Mouse (Mus musculus) MEL (cell line): ENCODE results near the gene Esyt2. TPM values are rescaled to one million over a fixed set of nuclear protein-coding genes. Genes with fewer than 3 reads are reported as not detected.

ENCODE experiments used
- DNase-seq: peaks from one replicate; pipeline ENCODE4 v3.0.0; 2011; ENCODE audit warnings: low read depth, low spot score
- H3K27ac ChIP-seq: 2 replicates; pipeline ENCODE4 v1.5.1; 2012; ENCODE audit warnings: low read depth, mild to moderate bottlenecking, control low read depth, low read length, moderate library complexity; ENCODE audit not compliant: control insufficient read depth
- H3K27me3 ChIP-seq, 2 experiments: fragments of 150-350 bp in 1 of 2; sonication (generic) in 1 of 2; 2 replicates each; pipeline ENCODE4 v1.6.1; 2012; ENCODE audit warnings: low read length in 2 of 2, mild to moderate bottlenecking in 2 of 2, improper control_type of control experiment in 1 of 2, moderate library complexity in 1 of 2; ENCODE audit not compliant: insufficient read depth in 2 of 2, control insufficient read depth in 1 of 2
- H3K36me3 ChIP-seq, 2 experiments: 2 replicates each; pipeline ENCODE4 v1.6.1; 2012 to 2014; ENCODE audit warnings: low read length in 2 of 2, improper control_type of control experiment in 1 of 2, inconsistent platforms in 1 of 2, mild to moderate bottlenecking in 1 of 2; ENCODE audit not compliant: insufficient read depth in 2 of 2, control insufficient read depth in 1 of 2
- H3K4me1 ChIP-seq, 2 experiments: fragments of 150-350 bp in 1 of 2; sonication (generic) in 1 of 2; 2 replicates each; pipeline ENCODE4 v1.6.1; 2012; ENCODE audit warnings: low read length in 2 of 2, improper control_type of control experiment in 1 of 2, mild to moderate bottlenecking in 1 of 2; ENCODE audit not compliant: insufficient read depth in 2 of 2, control insufficient read depth in 1 of 2
- H3K4me3 ChIP-seq, 2 experiments: fragments of 150-350 bp in 1 of 2; sonication (generic) in 1 of 2; 2 replicates each; pipeline ENCODE4 v1.5.1; 2012; ENCODE audit warnings: low read depth in 2 of 2, low read length in 2 of 2, mild to moderate bottlenecking in 2 of 2, moderate library complexity in 2 of 2, control low read depth in 1 of 2, improper control_type of control experiment in 1 of 2; ENCODE audit not compliant: control insufficient read depth in 1 of 2, insufficient read depth in 1 of 2
- H3K79me2 ChIP-seq: 2 replicates; pipeline ENCODE4 v1.6.1; 2012; ENCODE audit warnings: mild to moderate bottlenecking, low read length, moderate library complexity; ENCODE audit not compliant: control insufficient read depth, poor library complexity, insufficient read depth
- H3K9ac ChIP-seq: 2 replicates; pipeline ENCODE4 v1.6.1; 2012; ENCODE audit warnings: low read depth, mild to moderate bottlenecking, control low read depth, low read length, moderate library complexity; ENCODE audit not compliant: control insufficient read depth, poor library complexity, severe bottlenecking
- H3K9me3 ChIP-seq: fragments of 150-350 bp; sonication (generic); replicated peaks from 2 replicates; pipeline ENCODE4 v1.6.1; 2012; ENCODE audit warnings: mild to moderate bottlenecking, low read length, improper control_type of control experiment, moderate library complexity; ENCODE audit not compliant: insufficient read depth
- CTCF ChIP-seq, 3 experiments: IDR thresholded peaks in 2 of 3; conservative IDR thresholded peaks in 1 of 3; 2 replicates each; pipeline ENCODE4 v1.5.1; 2011 to 2012; ENCODE audit warnings: low read length in 3 of 3, low read depth in 2 of 3, mild to moderate bottlenecking in 2 of 3, improper control_type of control experiment in 1 of 3, inconsistent platforms in 1 of 3, mixed read lengths in 1 of 3, moderate library complexity in 1 of 3; ENCODE audit not compliant: control insufficient read depth in 1 of 3, insufficient read depth in 1 of 3, poor library complexity in 1 of 3, severe bottlenecking in 1 of 3
- GABPA ChIP-seq: IDR thresholded peaks from 2 replicates; pipeline ENCODE4 v1.6.1; 2012; ENCODE audit warnings: low read depth, mild to moderate bottlenecking, inconsistent platforms, low read length, improper control_type of control experiment, moderate library complexity
- GATA1 ChIP-seq: IDR thresholded peaks from 2 replicates; pipeline ENCODE4 v1.6.1; 2011; ENCODE audit warnings: low read depth, low read length, improper control_type of control experiment
- MAFK ChIP-seq: IDR thresholded peaks from 2 replicates; pipeline ENCODE4 v1.6.1; 2011; ENCODE audit warnings: low read depth, mild to moderate bottlenecking, low read length, improper control_type of control experiment, borderline replicate concordance
- MAX ChIP-seq: IDR thresholded peaks from 2 replicates; pipeline ENCODE4 v1.6.1; 2011; ENCODE audit warnings: low read length, improper control_type of control experiment
- MAZ ChIP-seq: IDR thresholded peaks from 2 replicates; pipeline ENCODE4 v1.6.1; 2012; ENCODE audit warnings: low read depth, mild to moderate bottlenecking, inconsistent platforms, low read length, improper control_type of control experiment
- MEF2A ChIP-seq: IDR thresholded peaks from 2 replicates; pipeline ENCODE4 v1.6.1; 2014; ENCODE audit warnings: low read depth, mild to moderate bottlenecking, inconsistent platforms, low read length, improper control_type of control experiment; ENCODE audit not compliant: poor library complexity, insufficient replicate concordance, severe bottlenecking; ENCODE audit errors: extremely low read depth
- NELFE ChIP-seq: IDR thresholded peaks from 2 replicates; pipeline ENCODE4 v1.6.1; 2011; ENCODE audit warnings: low read depth, low read length, improper control_type of control experiment
- NRF1 ChIP-seq: IDR thresholded peaks from 2 replicates; pipeline ENCODE4 v1.6.1; 2014; ENCODE audit warnings: low read depth, mild to moderate bottlenecking, inconsistent platforms, low read length, improper control_type of control experiment, moderate library complexity; ENCODE audit not compliant: poor library complexity, insufficient read depth, severe bottlenecking
- POLR2A ChIP-seq, 2 experiments: IDR thresholded peaks; 2 replicates each; pipeline ENCODE4 v1.6.1; 2011 to 2012; ENCODE audit warnings: low read length in 2 of 2, mild to moderate bottlenecking in 2 of 2, control low read depth in 1 of 2, improper control_type of control experiment in 1 of 2, low read depth in 1 of 2, moderate library complexity in 1 of 2; ENCODE audit not compliant: control insufficient read depth in 1 of 2, insufficient read depth in 1 of 2, poor library complexity in 1 of 2
- POLR2AphosphoS2 ChIP-seq: IDR thresholded peaks from 2 replicates; pipeline ENCODE4 v1.6.1; 2011; ENCODE audit warnings: low read length, improper control_type of control experiment
- POLR2AphosphoS5 ChIP-seq: IDR thresholded peaks from 2 replicates; pipeline ENCODE4 v1.6.1; 2012; ENCODE audit warnings: low read depth, borderline replicate concordance, mild to moderate bottlenecking, inconsistent platforms, low read length, moderate library complexity, mixed read lengths
- RAD21 ChIP-seq: IDR thresholded peaks from 2 replicates; pipeline ENCODE4 v1.6.1; 2011; ENCODE audit warnings: mild to moderate bottlenecking, low read depth, low read length, improper control_type of control experiment
- SMC3 ChIP-seq: IDR thresholded peaks from 2 replicates; pipeline ENCODE4 v1.6.1; 2011; ENCODE audit warnings: low read depth, low read length, improper control_type of control experiment
- TBP ChIP-seq: IDR thresholded peaks from 2 replicates; pipeline ENCODE4 v1.8.0; 2011; ENCODE audit warnings: low read depth, low read length, improper control_type of control experiment
- ZC3H11A ChIP-seq: IDR thresholded peaks from 2 replicates; pipeline ENCODE4 v1.6.1; 2012; ENCODE audit warnings: low read depth, mild to moderate bottlenecking, inconsistent platforms, low read length, improper control_type of control experiment
- polyA plus RNA-seq, 2 experiments: library from polyadenylated mRNA; stranded (reverse) in 1 of 2; unstranded in 1 of 2; fragments of >175 nt in 1 of 2; fragments of >200 nt in 1 of 2; gene quantifications; 2 replicates each; pipeline versions ENCODE4 v1.2.1 to v1.2.4; 2012; ENCODE audit warnings: low replicate concordance in 2 of 2, low read depth in 1 of 2; ENCODE audit not compliant: insufficient read length in 2 of 2, insufficient read depth in 1 of 2, missing spikeins in 1 of 2
- total RNA-seq: library from RNA; depleted of rRNA; stranded (reverse); fragments of 300-350 nt; gene quantifications from 2 replicates; pipeline ENCODE4 v1.2.3, GENCODE M21; 2012

Gene Esyt2
- total and polyA plus RNA-seq, 3 experiments = 45.3 to 77.7 (median 47.5) TPM

DNA sequence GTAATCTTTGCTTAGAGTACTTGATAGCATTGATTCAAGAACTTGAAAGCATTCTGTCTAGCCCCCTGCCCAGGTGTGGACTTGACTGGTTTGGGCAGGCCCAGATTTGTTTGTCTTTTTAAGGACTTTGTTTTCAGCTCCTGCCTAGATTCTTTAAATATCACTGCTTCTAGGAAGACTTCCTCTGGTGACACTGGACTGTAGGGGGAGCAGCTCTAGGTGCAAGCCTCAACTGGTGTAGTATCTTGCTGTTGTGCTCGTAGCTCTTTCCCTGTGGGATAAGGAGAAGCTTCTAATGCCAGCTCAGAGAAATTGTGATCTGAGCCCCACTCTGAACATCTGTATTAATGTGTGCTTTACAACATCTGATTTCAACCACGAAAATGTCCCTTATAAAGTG is 113.3 kb downstream of the Esyt2 start:
- H3K27ac ChIP-seq = no peak overlapping the region
- no peaks in the 10 kb centered on the region for H3K27me3 ChIP-seq
- peaks cover 0 to 4% of the 10 kb centered on the region in 2 experiments; a peak in 2 of 4 replicates for H3K36me3 ChIP-seq
- H3K9ac ChIP-seq = no peak overlapping the region
- no peaks in the 10 kb centered on the region for H3K79me2 ChIP-seq
- no peaks in the 10 kb centered on the region for H3K9me3 ChIP-seq
- no peak overlapping the region for H3K4me3 ChIP-seq
- TF ChIP-seq MAX (no peak), TBP (no peak), RAD21 (peak; percentile 9), POLR2A (IDR thresholded peaks at IDR 0.05; ENCODE audit: control insufficient read depth in 1 of 2, insufficient read depth in 1 of 2, low read depth in 1 of 2, low read length in 2 of 2, poor library complexity in 1 of 2) (no peak), MAFK (no peak), GATA1 (no peak), POLR2AphosphoS2 (no peak), MEF2A (no peak), SMC3 (peak; percentile 51), ZC3H11A (0 out of 2 replicates have a peak, but pooled peaks have one; percentile 14), NELFE (no peak), MAZ (no peak), NRF1 (no peak), POLR2AphosphoS5 (no peak), CTCF (IDR thresholded peaks at IDR 0.05 in 2 of 3, conservative IDR thresholded peaks at IDR 0.05 in 1 of 3; ENCODE audit: control insufficient read depth in 1 of 3, insufficient read depth in 1 of 3, low read depth in 2 of 3, low read length in 3 of 3, poor library complexity in 1 of 3, severe bottlenecking in 1 of 3) (peak; percentile 17 to 49 (median 33); a peak in 4 of 6 replicates)
- peaks cover 0 to 4% of the 10 kb centered on the region in 2 experiments; a peak in 1 of 4 replicates for H3K4me1 ChIP-seq
- no peak for DNase-seq

DNA sequence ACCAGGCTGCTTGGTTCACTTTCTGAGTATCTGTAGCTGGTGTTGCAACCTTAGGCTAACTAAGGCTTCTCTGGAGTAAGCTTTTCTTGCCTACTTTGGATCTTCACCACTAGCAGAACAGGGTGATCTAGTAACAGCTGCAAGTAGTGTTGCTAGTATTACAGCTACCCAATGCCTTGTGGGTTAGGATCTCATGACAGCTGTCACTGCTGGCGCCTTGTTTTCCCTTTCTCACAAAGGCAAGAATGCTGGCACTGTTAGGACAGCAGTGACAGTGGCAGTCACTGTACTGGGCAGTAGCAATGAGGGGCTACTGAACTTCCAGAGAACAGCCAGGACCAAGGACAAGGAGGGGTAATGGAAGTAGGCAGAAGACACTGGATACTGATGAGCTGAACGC is 114.3 kb downstream of the Esyt2 start:
- no peaks in the 10 kb centered on the region for H3K27me3 ChIP-seq
- TF ChIP-seq GABPA (no peak), TBP (no peak), MEF2A (no peak)
- peaks cover 0 to under 1% of the 10 kb centered on the region in 2 experiments; a peak in 2 of 4 replicates for H3K36me3 ChIP-seq
- H3K9me3 ChIP-seq = no peaks in the 10 kb centered on the region
- H3K4me1 ChIP-seq = 0 out of 4 replicates have a peak, but pooled peaks cover 0 to under 1% of the 10 kb centered on the region in 2 experiments
- no peak overlapping the region for H3K4me3 ChIP-seq
- H3K9ac ChIP-seq = no peak overlapping the region
- DNase-seq = no peak
- H3K27ac ChIP-seq = no peak overlapping the region
- H3K79me2 ChIP-seq = no peaks in the 10 kb centered on the region
